Mouse (Mus musculus) CH12.LX (cell line): ENCODE data around the gene Sufu. TPM values are rescaled to one million over a fixed set of nuclear protein-coding genes. Genes with fewer than 3 reads are reported as not detected.

ENCODE experiments used
- DNase-seq: peaks from one replicate; pipeline ENCODE4 v3.0.0-alpha.2; 2013; ENCODE audit errors: extremely low read depth
- H3K27ac ChIP-seq: 2 replicates; pipeline ENCODE4 v1.5.1; 2012; ENCODE audit warnings: low read depth, mild to moderate bottlenecking, control low read depth, moderate library complexity; ENCODE audit not compliant: insufficient read depth
- H3K27me3 ChIP-seq: replicated peaks from 2 replicates; pipeline ENCODE3; 2012; ENCODE audit warnings: inconsistent platforms
- H3K36me3 ChIP-seq, 2 experiments: replicated peaks in 1 of 2; 2 replicates each; pipeline versions ENCODE3 to v1.6.1; 2012; ENCODE audit warnings: inconsistent platforms in 1 of 2, low read length in 1 of 2, mild to moderate bottlenecking in 1 of 2, mixed read lengths in 1 of 2, moderate library complexity in 1 of 2; ENCODE audit not compliant: control insufficient read depth in 1 of 2, insufficient read depth in 1 of 2
- H3K4me1 ChIP-seq, 2 experiments: 2 replicates each; pipeline ENCODE4 v1.6.1; 2012; ENCODE audit warnings: inconsistent platforms in 1 of 2, moderate library complexity in 1 of 2; ENCODE audit not compliant: insufficient read depth in 2 of 2, control insufficient read depth in 1 of 2
- H3K4me2 ChIP-seq: 2 replicates; pipeline ENCODE4 v1.6.1; 2012; ENCODE audit warnings: low read depth, mild to moderate bottlenecking, control low read depth; ENCODE audit not compliant: poor library complexity, insufficient read depth, severe bottlenecking
- H3K4me3 ChIP-seq, 3 experiments: fragments of 150-350 bp in 1 of 3; sonication (generic) in 1 of 3; replicated peaks in 1 of 3; 2 replicates each; pipeline versions ENCODE3 to v1.5.1; 2011 to 2012; ENCODE audit warnings: low read depth in 2 of 3, low read length in 2 of 3, mild to moderate bottlenecking in 2 of 3, moderate library complexity in 2 of 3, control low read depth in 1 of 3, improper control_type of control experiment in 1 of 3, inconsistent platforms in 1 of 3, mixed read lengths in 1 of 3; ENCODE audit not compliant: poor library complexity in 1 of 3
- H3K79me2 ChIP-seq: replicated peaks from 2 replicates; pipeline ENCODE4 v1.6.1; 2012; ENCODE audit warnings: mild to moderate bottlenecking, moderate library complexity; ENCODE audit not compliant: control insufficient read depth, poor library complexity, insufficient read depth, severe bottlenecking; ENCODE audit errors: extremely low read depth
- H3K9ac ChIP-seq: 2 replicates; pipeline ENCODE4 v1.6.1; 2012; ENCODE audit warnings: low read depth, mild to moderate bottlenecking, control low read depth, moderate library complexity; ENCODE audit not compliant: insufficient read depth
- H3K9me3 ChIP-seq: replicated peaks from 2 replicates; pipeline ENCODE3; 2012; ENCODE audit warnings: low read length, inconsistent platforms, mixed read lengths
- CHD1 ChIP-seq: IDR thresholded peaks from 2 replicates; pipeline ENCODE4 v1.6.1; 2012; ENCODE audit warnings: low read depth, low read length, improper control_type of control experiment, inconsistent platforms
- CHD2 ChIP-seq: IDR thresholded peaks from 2 replicates; pipeline ENCODE4 v1.6.1; 2011; ENCODE audit warnings: low read length, improper control_type of control experiment
- ELF1 ChIP-seq: IDR thresholded peaks from 2 replicates; pipeline ENCODE4 v1.6.1; 2014; ENCODE audit warnings: low read depth, mild to moderate bottlenecking, inconsistent platforms, low read length, improper control_type of control experiment
- EP300 ChIP-seq: IDR thresholded peaks from 2 replicates; pipeline ENCODE4 v1.6.1; 2011; ENCODE audit warnings: low read length, improper control_type of control experiment
- ETS1 ChIP-seq: conservative IDR thresholded peaks from 2 replicates; pipeline ENCODE4 v1.6.1; 2012; ENCODE audit warnings: low read depth, mild to moderate bottlenecking, inconsistent platforms, low read length, improper control_type of control experiment, moderate library complexity
- JUND ChIP-seq: conservative IDR thresholded peaks from 2 replicates; pipeline ENCODE4 v1.6.1; 2011; ENCODE audit warnings: low read depth, low read length, improper control_type of control experiment
- MAFK ChIP-seq: IDR thresholded peaks from 2 replicates; pipeline ENCODE4 v1.6.1; 2011; ENCODE audit warnings: low read length, improper control_type of control experiment; ENCODE audit not compliant: insufficient replicate concordance
- MEF2A ChIP-seq: IDR thresholded peaks from 2 replicates; pipeline ENCODE4 v1.6.1; 2014; ENCODE audit warnings: low read depth, mild to moderate bottlenecking, inconsistent platforms, low read length, improper control_type of control experiment, borderline replicate concordance
- MYC ChIP-seq: IDR thresholded peaks from 2 replicates; pipeline ENCODE4 v1.6.1; 2011; ENCODE audit warnings: low read depth, mild to moderate bottlenecking, improper control_type of control experiment, low read length
- RCOR1 ChIP-seq: conservative IDR thresholded peaks from 2 replicates; pipeline ENCODE4 v1.6.1; 2012; ENCODE audit warnings: low read depth, mild to moderate bottlenecking, inconsistent platforms, low read length, improper control_type of control experiment
- SIN3A ChIP-seq: IDR thresholded peaks from 2 replicates; pipeline ENCODE4 v1.6.1; 2012; ENCODE audit warnings: low read length, improper control_type of control experiment, inconsistent platforms
- SMC3 ChIP-seq: IDR thresholded peaks from 2 replicates; pipeline ENCODE4 v1.6.1; 2011; ENCODE audit warnings: low read depth, low read length, improper control_type of control experiment
- TBP ChIP-seq: conservative IDR thresholded peaks from 2 replicates; pipeline ENCODE4 v1.6.1; 2011; ENCODE audit warnings: low read depth, low read length, improper control_type of control experiment
- TCF12 ChIP-seq: IDR thresholded peaks from 2 replicates; pipeline ENCODE4 v1.6.1; 2014; ENCODE audit warnings: low read depth, mild to moderate bottlenecking, inconsistent platforms, low read length, improper control_type of control experiment
- UBTF ChIP-seq: IDR thresholded peaks from 2 replicates; pipeline ENCODE4 v1.6.1; 2012; ENCODE audit warnings: low read depth, mild to moderate bottlenecking, inconsistent platforms, low read length, improper control_type of control experiment, moderate library complexity
- USF1 ChIP-seq: IDR thresholded peaks from 2 replicates; pipeline ENCODE4 v1.6.1; 2014; ENCODE audit warnings: low read depth, mild to moderate bottlenecking, inconsistent platforms, low read length, improper control_type of control experiment
- ZC3H11A ChIP-seq: IDR thresholded peaks from 2 replicates; pipeline ENCODE4 v1.6.1; 2012; ENCODE audit warnings: low read depth, mild to moderate bottlenecking, inconsistent platforms, low read length, improper control_type of control experiment
- ZKSCAN1 ChIP-seq: IDR thresholded peaks from 2 replicates; pipeline ENCODE4 v1.6.1; 2012; ENCODE audit warnings: low read depth, inconsistent platforms, low read length, improper control_type of control experiment, borderline replicate concordance
- ZMIZ1 ChIP-seq: IDR thresholded peaks from 2 replicates; pipeline ENCODE4 v1.6.1; 2012; ENCODE audit warnings: low read depth, mild to moderate bottlenecking, inconsistent platforms, low read length, improper control_type of control experiment
- ZNF384 ChIP-seq: IDR thresholded peaks from 2 replicates; pipeline ENCODE4 v1.6.1; 2012; ENCODE audit warnings: low read depth, low read length, improper control_type of control experiment, inconsistent platforms
- dilution Hi-C: fragments of 300-500 bp; cut with MboI; formaldehyde crosslinking; loops from 2 replicates; pipeline ENCODE4 v1.14.3; 2020; ENCODE audit warnings: low sequenced_read_pairs; ENCODE audit not compliant: extremely low pct_unique_long_range_greater_than_20kb, extremely low pct_ligation_motif_present
- in situ Hi-C: fragments of 300-500 bp; cut with MboI; formaldehyde crosslinking; loops from 3 replicates; pipeline ENCODE4 v1.14.3; 2019; ENCODE audit warnings: low sequenced_read_pairs, low pct_ligation_motif_present, low pct_unique_long_range_greater_than_20kb, mixed read lengths
- polyA plus RNA-seq: library from polyadenylated mRNA; unstranded; fragments of >175 nt; gene quantifications from 2 replicates; pipeline ENCODE4 v1.2.1, GENCODE M21; 2012; ENCODE audit warnings: low read depth; ENCODE audit not compliant: insufficient read length
- total RNA-seq, 2 experiments: library from RNA; depleted of rRNA; stranded (reverse); fragments of 300-350 nt in 1 of 2; fragments of >200 nt in 1 of 2; gene quantifications; 2 replicates each; pipeline ENCODE4 v1.2.3; 2012 to 2014

Gene Sufu
- total and polyA plus RNA-seq, 3 experiments = 3.6 to 22.6 (median 9.8) TPM

DNA sequence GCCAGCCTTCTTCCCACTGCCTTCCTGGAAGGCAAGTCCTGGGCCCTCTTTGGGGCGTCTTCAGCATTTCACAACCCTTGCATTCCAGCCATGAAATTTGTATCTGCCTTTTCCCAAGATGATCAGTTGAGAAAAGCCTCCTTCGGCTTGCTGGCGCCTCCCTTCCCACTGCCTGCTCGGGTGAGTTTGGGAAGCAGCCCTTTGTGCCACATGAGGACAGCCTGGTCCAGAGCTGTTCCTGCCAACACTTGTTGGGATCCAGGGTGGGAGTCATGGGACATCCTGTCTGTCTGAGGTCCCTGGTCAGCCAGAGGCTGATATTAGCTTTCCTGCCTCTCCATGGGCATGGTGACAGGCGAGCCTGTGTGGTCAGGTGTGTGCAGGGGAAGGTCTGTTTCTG is 61.1 kb downstream of the Sufu start:
- no peak for TF ChIP-seq TBP
- no peak for TF ChIP-seq SIN3A
- no peak for TF ChIP-seq ELF1
- TF ChIP-seq ETS1 = no peak
- TF ChIP-seq USF1 = no peak
- TF ChIP-seq JUND = no peak
- TF ChIP-seq UBTF = no peak
- no peak for TF ChIP-seq MAFK
- no peak for TF ChIP-seq TCF12
- no peak for TF ChIP-seq ZKSCAN1
- TF ChIP-seq RCOR1 = no peak
- TF ChIP-seq MYC = no peak
- no peak for TF ChIP-seq ZC3H11A
- TF ChIP-seq ZMIZ1 = no peak
- Histone ChIP-seq H3K9me3 (no peaks in the 10 kb centered on the region), H3K9ac (no peak overlapping the region), H3K4me2 (no peak overlapping the region), H3K4me3 (no peak overlapping the region), H3K79me2 (no peaks in the 10 kb centered on the region), H3K36me3 (peaks cover 29 to 93% of the 10 kb centered on the region in 2 experiments), H3K4me1 (peaks cover 8 to 28% of the 10 kb centered on the region in 2 experiments; a peak in 3 of 4 replicates), H3K27ac (no peak overlapping the region), H3K27me3 (no peaks in the 10 kb centered on the region)
- in situ Hi-C loops (no loop called here), dilution Hi-C loops (no loop called here)
- no peak for DNase-seq

DNA sequence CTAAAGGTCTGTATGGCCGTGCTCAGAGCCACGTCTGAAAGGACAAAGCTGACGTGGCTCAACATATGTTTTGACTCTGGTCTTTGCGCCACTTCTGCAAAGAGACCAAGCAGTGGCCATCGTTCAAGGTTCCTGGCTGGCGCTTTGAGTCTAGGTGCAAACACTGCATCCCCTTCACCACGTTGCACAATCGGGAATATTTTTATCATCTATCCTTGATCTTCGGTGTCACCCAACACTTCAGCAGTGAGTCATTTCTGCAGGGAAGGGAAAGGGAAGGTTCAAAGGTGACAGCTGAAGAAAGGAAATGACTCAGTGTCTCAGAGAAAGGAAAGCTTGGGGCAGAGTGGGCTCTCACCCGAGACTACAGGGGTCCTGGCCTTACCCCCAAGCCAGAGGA is 62.6 kb downstream of the Sufu start:
- H3K79me2 ChIP-seq = no peaks in the 10 kb centered on the region
- H3K36me3 ChIP-seq = peaks cover 21 to 86% of the 10 kb centered on the region in 2 experiments
- H3K4me2 ChIP-seq = no peak overlapping the region
- in situ Hi-C loops = no loop called here
- H3K27ac ChIP-seq = no peak overlapping the region
- dilution Hi-C loops = no loop called here
- H3K9me3 ChIP-seq = peaks cover 4% of the 10 kb centered on the region
- H3K4me1 ChIP-seq = peaks cover 8 to 31% of the 10 kb centered on the region in 2 experiments; a peak in 3 of 4 replicates
- no peak for TF ChIP-seq CHD2
- TF ChIP-seq CHD1 = no peak
- no peak for TF ChIP-seq ZNF384
- TF ChIP-seq MEF2A = no peak
- no peak for TF ChIP-seq EP300
- no peak for TF ChIP-seq JUND
- TF ChIP-seq SIN3A = no peak
- no peak for TF ChIP-seq SMC3
- no peak overlapping the region for H3K9ac ChIP-seq
- H3K27me3 ChIP-seq = no peaks in the 10 kb centered on the region
- no peak for DNase-seq
- H3K4me3 ChIP-seq = no peak overlapping the region
